Mouse (Mus musculus): ENCODE results near the gene Zfp784. TPM values are rescaled to one million over a fixed set of nuclear protein-coding genes. Genes with fewer than 3 reads are reported as not detected.

Gene Zfp784
- total RNA-seq, 2 experiments from 2014 or later = 2.8 to 3.9 TPM

DNA sequence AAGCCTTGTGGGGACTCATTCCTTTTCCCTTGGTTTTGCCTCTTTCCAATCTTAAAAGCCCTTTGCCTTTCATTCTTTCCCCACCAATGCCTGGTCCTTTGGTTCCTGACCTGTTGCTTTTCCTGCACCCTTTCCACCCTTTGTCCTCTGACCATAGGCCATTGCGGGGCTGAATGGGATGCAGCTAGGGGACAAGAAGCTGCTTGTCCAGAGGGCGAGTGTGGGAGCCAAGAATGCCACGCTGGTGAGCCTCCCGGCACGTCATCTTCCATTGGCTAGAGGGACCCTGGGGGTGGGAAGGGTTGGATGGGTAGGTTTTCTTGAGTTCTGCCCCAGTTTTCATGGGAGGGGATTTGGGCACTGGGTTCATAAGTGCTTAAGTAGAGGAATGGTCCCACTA lies 36.7 kb upstream of the Zfp784 start:
- intact Hi-C loops (cut with DNase I) = no loop called here
- no peak for DNase-seq
- no peak overlapping the region for H3K4me3 ChIP-seq
- no peak overlapping the region for H3K27ac ChIP-seq
- TF ChIP-seq CTCF (IDR thresholded peaks at IDR 0.05) = no peak

DNA sequence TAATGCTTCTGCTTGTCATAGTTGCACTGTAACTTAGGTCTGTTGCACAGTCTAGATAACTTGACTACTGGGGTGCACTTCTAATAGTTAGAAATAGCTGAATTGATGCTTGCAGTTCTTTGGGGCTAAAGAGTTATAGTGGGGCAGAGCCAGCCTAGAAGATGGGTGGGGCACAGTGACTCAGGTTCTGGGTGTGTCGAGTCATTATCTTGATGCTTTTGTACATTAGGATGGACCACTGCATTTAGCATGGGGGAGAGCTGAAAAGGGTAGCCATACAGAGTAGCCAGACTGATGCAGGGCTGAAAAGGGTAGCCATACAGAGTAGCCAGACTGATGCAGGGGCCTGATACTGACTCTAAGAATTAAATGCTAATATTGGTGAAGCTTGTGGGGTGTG lies 35.3 kb upstream of the Zfp784 start:
- intact Hi-C loops (cut with DNase I) = no loop called here
- no peak for DNase-seq
- Histone ChIP-seq H3K4me3 (no peak overlapping the region), H3K27ac (no peak overlapping the region)
- no peak for TF ChIP-seq CTCF (IDR thresholded peaks at IDR 0.05)

GRCm38 (mm10) chr7:5064886-5065285 lies 26.6 kb upstream of the Zfp784 start:
- H3K4me3 ChIP-seq = no peak overlapping the region

GRCm38 (mm10) chr7:5062360-5063001 lies 24.2 kb upstream of the Zfp784 start:
- TF ChIP-seq CTCF (IDR thresholded peaks at IDR 0.05) = no peak
- intact Hi-C loops (cut with DNase I) = loop anchor here (1.0 to 5.0 kb wide), 3 partner anchors 18 to 925 kb away; partner anchors contain the start of genes Epn1 and Leng8
- Histone ChIP-seq H3K27ac (peak overlapping the region; percentile 99), H3K4me3 (peak overlapping the region; percentile 91)
- DNase-seq = no peak

More at GRCm38 (mm10) chr7:5064886-5065285, 26.6 kb upstream of the Zfp784 start:
- no peak for DNase-seq
- intact Hi-C loops (cut with DNase I) = loop anchor here (5.0 kb wide), 2 partner anchors 508 to 928 kb away; partner anchors contain the start of gene Leng8
- H3K27ac ChIP-seq = no peak overlapping the region
- no peak for TF ChIP-seq CTCF (IDR thresholded peaks at IDR 0.05)

- peak within 1 kb of the TSS; percentile 91 for H3K4me3 ChIP-seq
- TF ChIP-seq CTCF (IDR thresholded peaks at IDR 0.05) = no peak
- peak; percentile 98 for DNase-seq
- H3K27ac ChIP-seq = peak within 1 kb of the TSS; percentile 99
- intact Hi-C loops (cut with DNase I) = loop anchor here (1.0 to 5.0 kb wide), 4 partner anchors 18 to 925 kb away; partner anchors contain the start of genes Epn1, Fiz1, Gm44973 and Leng8
Measured at GRCm38 (mm10) chr7:5061774-5062359, 23.6 kb upstream of the Zfp784 start, which contains the start of gene U2af2. Gene U2af2 (plus strand): TSS chr7:5062143.

- TF ChIP-seq CTCF (IDR thresholded peaks at IDR 0.05) = peak; percentile 76
- peak overlapping the region; percentile 91 for H3K4me3 ChIP-seq
- H3K27ac ChIP-seq = peak overlapping the region; percentile 99
- intact Hi-C loops (cut with DNase I) = loop anchor here (2.0 to 5.0 kb wide), 3 partner anchors 46 to 924 kb away; partner anchors contain the start of genes Fiz1, Gm44973, Leng8 and Zfp524
- peak; percentile 99 for DNase-seq
Measured at GRCm38 (mm10) chr7:5060944-5061773, 22.9 kb upstream of the Zfp784 start.

DNA sequence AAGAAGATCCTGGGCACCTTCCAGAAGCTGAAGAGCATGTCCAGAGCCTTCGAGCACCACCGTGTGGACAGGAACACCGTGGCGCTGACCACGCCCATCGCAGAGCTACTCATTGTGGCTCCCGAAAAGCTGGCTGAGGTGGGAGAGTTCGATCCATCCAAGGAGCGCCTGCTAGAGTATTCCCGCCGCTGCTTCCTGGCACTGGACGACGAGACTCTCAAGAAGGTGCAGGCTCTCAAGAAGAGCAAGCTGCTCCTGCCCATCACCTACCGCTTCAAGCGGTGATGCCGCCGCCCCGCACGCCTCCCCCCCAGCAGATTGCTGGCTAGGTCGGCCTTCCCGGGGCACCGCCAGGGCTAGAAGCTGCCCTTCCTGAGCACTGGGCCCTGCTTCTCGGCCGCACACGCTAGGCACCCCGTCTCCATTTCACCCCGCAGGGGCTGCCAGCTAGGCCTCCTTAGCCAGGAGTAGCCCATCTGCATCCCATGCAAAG lies 22.0 kb upstream of the Zfp784 start:
- intact Hi-C loops (cut with DNase I) = loop anchor here (2.0 to 5.0 kb wide), 3 partner anchors 45 to 923 kb away; partner anchors contain the start of genes Fiz1, Gm44973, Leng8 and Zfp524
- peak; percentile 78 for TF ChIP-seq CTCF (IDR thresholded peaks at IDR 0.05)
- peak overlapping the region; percentile 99 for H3K27ac ChIP-seq
- peak overlapping the region; percentile 91 for H3K4me3 ChIP-seq
- DNase-seq = peak; percentile 86

- 0 out of 2 replicates have a peak overlapping the region, but pooled peaks have one; percentile 99 for H3K27ac ChIP-seq
- TF ChIP-seq CTCF (IDR thresholded peaks at IDR 0.05) = no peak
- intact Hi-C loops (cut with DNase I) = no loop called here
- peak; percentile 20 for DNase-seq
- H3K4me3 ChIP-seq = no peak overlapping the region; the same call in 1 of the 2 replicates
Measured at GRCm38 (mm10) chr7:5059421-5059820, 21.2 kb upstream of the Zfp784 start.

- no peak for TF ChIP-seq CTCF (IDR thresholded peaks at IDR 0.05)
- intact Hi-C loops (cut with DNase I) = no loop called here
- DNase-seq = peak; percentile 8
- H3K27ac ChIP-seq = no peak overlapping the region
- H3K4me3 ChIP-seq = no peak overlapping the region
Measured at GRCm38 (mm10) chr7:5058631-5059030, 20.4 kb upstream of the Zfp784 start.

DNA sequence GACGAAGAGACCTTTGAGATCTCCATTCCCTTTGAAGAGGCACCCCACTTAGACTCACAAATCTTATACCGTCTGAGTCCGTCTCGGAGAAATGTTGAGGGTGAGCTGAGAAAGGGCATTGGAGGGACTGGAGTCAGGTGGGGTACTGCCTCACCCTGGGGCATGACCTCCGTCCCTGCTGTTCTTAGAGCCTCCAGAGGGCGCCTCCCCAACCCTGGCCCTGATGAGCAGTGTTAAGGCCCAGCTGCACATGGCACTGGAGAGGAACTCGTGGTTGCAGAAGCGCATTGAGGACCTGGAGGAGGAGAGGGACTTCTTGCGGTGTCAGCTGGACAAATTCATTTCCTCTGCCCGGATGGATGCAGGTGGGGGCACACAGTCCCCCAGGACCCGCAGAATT lies 19.6 kb upstream of the Zfp784 start:
- intact Hi-C loops (cut with DNase I) = no loop called here
- no peak for TF ChIP-seq CTCF (IDR thresholded peaks at IDR 0.05)
- H3K4me3 ChIP-seq = no peak overlapping the region
- peak; percentile 30 for DNase-seq
- no peak overlapping the region for H3K27ac ChIP-seq

DNA sequence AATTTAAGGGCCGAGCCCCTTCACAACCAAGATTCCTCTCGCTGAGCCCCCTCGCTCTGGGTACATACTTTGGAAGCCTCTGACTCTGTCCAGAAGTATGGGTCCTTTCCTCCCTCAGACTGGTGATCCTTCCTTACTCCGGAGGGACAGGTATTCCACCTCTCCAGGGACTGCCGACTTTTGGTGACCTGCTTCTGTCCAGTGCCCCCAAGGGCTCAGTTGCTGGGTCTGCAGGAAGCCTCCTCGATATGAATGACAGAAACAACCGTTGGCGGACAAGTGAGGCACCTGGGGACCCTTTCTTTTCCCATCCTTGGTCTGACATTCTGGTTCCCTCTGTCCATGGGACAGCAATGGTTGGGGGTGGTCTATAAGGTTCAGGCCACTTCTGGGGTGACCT lies 19.1 kb upstream of the Zfp784 start:
- no peak overlapping the region for H3K27ac ChIP-seq
- peak; percentile 9 for DNase-seq
- intact Hi-C loops (cut with DNase I) = no loop called here
- H3K4me3 ChIP-seq = no peak overlapping the region
- TF ChIP-seq CTCF (IDR thresholded peaks at IDR 0.05) = no peak

GRCm38 (mm10) chr7:5056651-5057263 lies 18.5 kb upstream of the Zfp784 start:
- no peak for DNase-seq
- Histone ChIP-seq H3K27ac (no peak overlapping the region), H3K4me3 (peak overlapping the region; percentile 39)
- TF ChIP-seq CTCF (IDR thresholded peaks at IDR 0.05) = no peak
- intact Hi-C loops (cut with DNase I) = no loop called here
